Mouse (Mus musculus): Measurements from ENCODE around the gene E2f3. TPM values are rescaled to one million over a fixed set of nuclear protein-coding genes. Genes with fewer than 3 reads are reported as not detected.

E2f3 gene
- polyA plus RNA-seq, 1 experiment from 2014 or later: 8.4 TPM

GRCm38 (mm10) chr13:29960416-29960815 lies 25.4 kb downstream of the E2f3 start:
- no peaks in the 10 kb centered on the region for H3K9me3 ChIP-seq (ENCODE audit: control insufficient read depth, low read length)
- no peaks in the 10 kb centered on the region for H3K27me3 ChIP-seq (ENCODE audit: control insufficient read depth, insufficient read depth, low read length)
- no peak for ATAC-seq (ENCODE audit: insufficient number of reproducible peaks, insufficient read depth, low FRiP score, low read depth)
- no peak overlapping the region for H3K9ac ChIP-seq (ENCODE audit: low read length)
- WGBS: 85% methylated on average over 6 of the region's 6 CpGs
- no peak overlapping the region for H3K4me2 ChIP-seq (ENCODE audit: low read length)
- peaks cover 0 to 5% of the 10 kb centered on the region in 2 experiments; a peak in 2 of 4 replicates for H3K4me1 ChIP-seq (ENCODE audit: control insufficient read depth in 2 of 2, insufficient read depth in 2 of 2, low read length in 2 of 2)
- H3K4me3 ChIP-seq (ENCODE audit: control insufficient read depth in 1 of 2, insufficient read depth in 1 of 2, low read depth in 1 of 2, low read length in 2 of 2): no peak overlapping the region
- no peak overlapping the region for H3K27ac ChIP-seq (replicated peaks in 1 of 2; ENCODE audit: control insufficient read depth in 1 of 2, insufficient read depth in 1 of 2, low read depth in 2 of 2, low read length in 2 of 2)
- H3K36me3 ChIP-seq (ENCODE audit: control insufficient read depth, insufficient read depth, low read length): peaks cover 18% of the 10 kb centered on the region; the same call in 1 of the 2 replicates

GRCm38 (mm10) chr13:29957731-29958254 lies 28.1 kb downstream of the E2f3 start:
- ATAC-seq (ENCODE audit: insufficient number of reproducible peaks, insufficient read depth, low FRiP score, low read depth): peak; percentile 36; the same call in 1 of the 2 replicates
- Histone ChIP-seq H3K27ac (replicated peaks in 1 of 2; ENCODE audit: control insufficient read depth in 1 of 2, insufficient read depth in 1 of 2, low read depth in 2 of 2, low read length in 2 of 2) (no peak overlapping the region), H3K9ac (ENCODE audit: low read length) (no peak overlapping the region), H3K9me3 (ENCODE audit: control insufficient read depth, low read length) (no peaks in the 10 kb centered on the region), H3K4me2 (ENCODE audit: low read length) (no peak overlapping the region), H3K4me3 (ENCODE audit: control insufficient read depth in 1 of 2, insufficient read depth in 1 of 2, low read depth in 1 of 2, low read length in 2 of 2) (no peak overlapping the region), H3K36me3 (ENCODE audit: control insufficient read depth, insufficient read depth, low read length) (peaks cover 10% of the 10 kb centered on the region; the same call in 1 of the 2 replicates), H3K27me3 (ENCODE audit: control insufficient read depth, insufficient read depth, low read length) (no peaks in the 10 kb centered on the region), H3K4me1 (ENCODE audit: control insufficient read depth in 2 of 2, insufficient read depth in 2 of 2, low read length in 2 of 2) (peaks cover 0 to 5% of the 10 kb centered on the region in 2 experiments; a peak in 2 of 4 replicates)
- 76% methylated on average over 9 of the region's 9 CpGs for WGBS

DNA sequence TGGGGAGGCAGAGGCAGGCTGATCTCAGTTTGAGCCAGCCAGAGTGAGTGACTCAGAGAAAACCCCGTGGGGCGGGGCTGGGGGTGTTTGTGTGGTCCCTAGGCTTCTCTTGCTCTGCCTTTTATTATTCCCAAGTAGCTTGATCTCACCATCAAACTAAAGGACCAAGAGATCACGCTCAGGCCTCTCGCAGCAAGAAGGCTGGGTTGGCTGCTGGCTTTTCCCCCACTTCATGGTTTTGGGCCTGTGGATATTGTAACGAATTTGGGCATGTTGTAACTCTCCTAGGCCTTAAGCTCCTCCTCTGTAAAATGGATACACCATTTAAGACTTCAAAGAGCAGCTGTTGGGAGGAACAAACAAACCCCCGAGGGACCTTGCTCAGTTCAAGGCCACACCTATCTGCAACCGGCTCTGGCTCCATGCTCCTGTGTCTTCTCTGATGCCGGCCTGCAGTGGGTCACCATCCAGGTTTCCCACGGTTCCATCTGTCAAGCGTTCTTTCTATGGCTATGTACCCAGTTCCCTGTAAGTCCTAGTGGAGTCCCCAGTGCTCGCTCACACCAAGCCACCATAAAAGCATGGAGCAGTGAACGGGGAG lies 28.9 kb downstream of the E2f3 start:
- Histone ChIP-seq H3K27me3 (ENCODE audit: control insufficient read depth, insufficient read depth, low read length) (no peaks in the 10 kb centered on the region), H3K9me3 (ENCODE audit: control insufficient read depth, low read length) (no peaks in the 10 kb centered on the region), H3K27ac (replicated peaks in 1 of 2; ENCODE audit: control insufficient read depth in 1 of 2, insufficient read depth in 1 of 2, low read depth in 2 of 2, low read length in 2 of 2) (no peak overlapping the region), H3K36me3 (ENCODE audit: control insufficient read depth, insufficient read depth, low read length) (0 out of 2 replicates have a peak, but pooled peaks cover 4% of the 10 kb centered on the region), H3K4me2 (ENCODE audit: low read length) (no peak overlapping the region), H3K4me3 (ENCODE audit: control insufficient read depth in 1 of 2, insufficient read depth in 1 of 2, low read depth in 1 of 2, low read length in 2 of 2) (no peak overlapping the region), H3K4me1 (ENCODE audit: control insufficient read depth in 2 of 2, insufficient read depth in 2 of 2, low read length in 2 of 2) (peaks cover 0 to 5% of the 10 kb centered on the region in 2 experiments; a peak in 2 of 4 replicates), H3K9ac (ENCODE audit: low read length) (no peak overlapping the region)
- 89% methylated on average over 12 of the region's 12 CpGs for WGBS
- no peak for ATAC-seq (ENCODE audit: insufficient number of reproducible peaks, insufficient read depth, low FRiP score, low read depth)

- no peak overlapping the region for H3K27ac ChIP-seq (replicated peaks in 1 of 2; ENCODE audit: control insufficient read depth in 1 of 2, insufficient read depth in 1 of 2, low read depth in 2 of 2, low read length in 2 of 2)
- H3K4me3 ChIP-seq (ENCODE audit: control insufficient read depth in 1 of 2, insufficient read depth in 1 of 2, low read depth in 1 of 2, low read length in 2 of 2): no peak overlapping the region
- no peaks in the 10 kb centered on the region for H3K9me3 ChIP-seq (ENCODE audit: control insufficient read depth, low read length)
- 83% methylated on average over 10 of the region's 11 CpGs for WGBS
- H3K36me3 ChIP-seq (ENCODE audit: control insufficient read depth, insufficient read depth, low read length): 0 out of 2 replicates have a peak, but pooled peaks cover 4% of the 10 kb centered on the region
- no peak for ATAC-seq (ENCODE audit: insufficient number of reproducible peaks, insufficient read depth, low FRiP score, low read depth)
- no peak overlapping the region for H3K9ac ChIP-seq (ENCODE audit: low read length)
- no peaks in the 10 kb centered on the region for H3K27me3 ChIP-seq (ENCODE audit: control insufficient read depth, insufficient read depth, low read length)
- H3K4me1 ChIP-seq (ENCODE audit: control insufficient read depth in 2 of 2, insufficient read depth in 2 of 2, low read length in 2 of 2): peaks cover 0 to 5% of the 10 kb centered on the region in 2 experiments; a peak in 2 of 4 replicates
- no peak overlapping the region for H3K4me2 ChIP-seq (ENCODE audit: low read length)
Observed at GRCm38 (mm10) chr13:29955296-29955695, 30.6 kb downstream of the E2f3 start.

DNA sequence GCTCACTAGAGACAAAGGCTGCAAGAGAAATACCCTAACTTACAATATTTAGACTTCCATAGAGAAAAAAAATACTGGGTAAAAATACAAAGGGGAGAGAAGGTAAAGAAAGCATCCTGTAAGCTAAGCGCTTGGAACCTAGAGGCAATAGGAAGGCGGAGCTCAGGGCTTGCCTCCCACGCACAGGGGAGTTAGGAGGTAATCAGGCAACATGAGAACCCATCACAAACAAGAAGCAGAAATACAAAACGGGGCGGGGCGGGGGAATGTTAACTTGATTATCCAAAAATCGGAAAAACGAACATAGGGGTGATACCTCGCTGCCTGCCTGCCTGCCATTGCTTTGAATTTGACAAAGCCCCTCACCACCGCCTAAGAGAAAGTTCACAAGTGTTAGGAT lies 31.1 kb downstream of the E2f3 start:
- 0 out of 2 replicates have a peak, but pooled peaks cover 4% of the 10 kb centered on the region for H3K36me3 ChIP-seq (ENCODE audit: control insufficient read depth, insufficient read depth, low read length)
- H3K9ac ChIP-seq (ENCODE audit: low read length): no peak overlapping the region
- no peak for ATAC-seq (ENCODE audit: insufficient number of reproducible peaks, insufficient read depth, low FRiP score, low read depth)
- no peak overlapping the region for H3K4me2 ChIP-seq (ENCODE audit: low read length)
- no peaks in the 10 kb centered on the region for H3K9me3 ChIP-seq (ENCODE audit: control insufficient read depth, low read length)
- WGBS: 95% methylated on average over 10 of the region's 10 CpGs
- peaks cover 0 to 5% of the 10 kb centered on the region in 2 experiments; a peak in 2 of 4 replicates for H3K4me1 ChIP-seq (ENCODE audit: control insufficient read depth in 2 of 2, insufficient read depth in 2 of 2, low read length in 2 of 2)
- H3K4me3 ChIP-seq (ENCODE audit: control insufficient read depth in 1 of 2, insufficient read depth in 1 of 2, low read depth in 1 of 2, low read length in 2 of 2): no peak overlapping the region
- no peak overlapping the region for H3K27ac ChIP-seq (replicated peaks in 1 of 2; ENCODE audit: control insufficient read depth in 1 of 2, insufficient read depth in 1 of 2, low read depth in 2 of 2, low read length in 2 of 2)
- no peaks in the 10 kb centered on the region for H3K27me3 ChIP-seq (ENCODE audit: control insufficient read depth, insufficient read depth, low read length)

DNA sequence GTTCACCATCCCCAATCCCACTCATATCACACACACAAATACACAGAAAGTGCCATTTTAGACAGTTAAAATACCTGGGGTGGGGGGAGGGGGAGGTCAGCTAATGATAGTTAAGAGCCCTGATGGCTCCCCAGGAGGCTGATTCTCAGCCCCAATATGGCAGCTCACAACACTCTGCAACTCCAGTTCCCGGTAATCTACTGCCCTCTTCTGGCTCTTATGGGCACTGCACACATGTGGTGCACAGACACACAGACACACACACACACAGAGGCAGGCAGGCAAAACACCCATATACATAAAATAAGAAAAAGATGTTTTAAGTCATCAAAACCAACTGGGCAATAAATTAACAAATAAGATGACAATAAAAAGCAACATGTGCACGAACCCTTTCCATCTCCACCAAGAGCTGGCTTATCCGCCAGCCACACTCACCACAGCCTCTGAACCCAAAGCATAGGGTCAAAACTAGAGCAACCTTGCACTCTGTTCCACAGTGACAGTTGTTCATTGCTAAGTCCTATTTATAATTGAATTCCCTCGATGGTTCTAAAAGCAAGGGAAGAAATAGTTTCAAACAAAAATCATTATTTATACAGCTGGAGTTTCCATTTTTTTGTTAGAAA lies 32.3 kb downstream of the E2f3 start:
- Histone ChIP-seq H3K27ac (replicated peaks in 1 of 2; ENCODE audit: control insufficient read depth in 1 of 2, insufficient read depth in 1 of 2, low read depth in 2 of 2, low read length in 2 of 2) (no peak overlapping the region), H3K4me1 (ENCODE audit: control insufficient read depth in 2 of 2, insufficient read depth in 2 of 2, low read length in 2 of 2) (peaks cover 0 to 5% of the 10 kb centered on the region in 2 experiments; a peak in 2 of 4 replicates), H3K27me3 (ENCODE audit: control insufficient read depth, insufficient read depth, low read length) (no peaks in the 10 kb centered on the region), H3K9me3 (ENCODE audit: control insufficient read depth, low read length) (no peaks in the 10 kb centered on the region), H3K4me2 (ENCODE audit: low read length) (no peak overlapping the region), H3K9ac (ENCODE audit: low read length) (no peak overlapping the region), H3K4me3 (ENCODE audit: control insufficient read depth in 1 of 2, insufficient read depth in 1 of 2, low read depth in 1 of 2, low read length in 2 of 2) (no peak overlapping the region), H3K36me3 (ENCODE audit: control insufficient read depth, insufficient read depth, low read length) (no peaks in the 10 kb centered on the region)
- WGBS: 97% methylated on average over 4 of the region's 4 CpGs
- ATAC-seq (ENCODE audit: insufficient number of reproducible peaks, insufficient read depth, low FRiP score, low read depth): no peak

DNA sequence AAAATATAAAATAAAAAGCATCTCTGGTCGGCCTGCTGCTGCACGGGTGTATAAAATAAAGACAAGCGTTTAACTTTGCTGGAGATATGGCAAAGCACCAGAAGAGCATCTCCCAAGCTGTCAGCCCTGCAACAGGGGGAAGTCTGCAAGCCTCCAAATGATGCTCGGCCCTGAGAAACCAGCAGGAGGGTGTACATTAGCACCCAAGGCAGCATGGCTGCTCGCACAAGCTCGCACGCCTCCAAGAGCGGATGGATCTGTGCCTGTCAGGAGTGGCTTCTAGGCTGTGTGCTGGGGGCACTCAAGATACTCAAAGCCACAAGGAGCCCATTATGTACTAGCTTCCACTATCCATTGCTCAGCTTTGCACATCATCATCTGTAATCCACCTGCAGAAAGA lies 39.8 kb downstream of the E2f3 start:
- Histone ChIP-seq H3K4me2 (ENCODE audit: low read length) (no peak overlapping the region), H3K9me3 (ENCODE audit: control insufficient read depth, low read length) (no peaks in the 10 kb centered on the region)
- WGBS: 91% methylated on average over 8 of the region's 8 CpGs

More for the DNA sequence above, 39.8 kb downstream of the E2f3 start:
- no peak overlapping the region for H3K9ac ChIP-seq (ENCODE audit: low read length)
- ATAC-seq (ENCODE audit: insufficient number of reproducible peaks, insufficient read depth, low FRiP score, low read depth): no peak
- no peak overlapping the region for H3K27ac ChIP-seq (replicated peaks in 1 of 2; ENCODE audit: control insufficient read depth in 1 of 2, insufficient read depth in 1 of 2, low read depth in 2 of 2, low read length in 2 of 2)
- H3K27me3 ChIP-seq (ENCODE audit: control insufficient read depth, insufficient read depth, low read length): no peaks in the 10 kb centered on the region
- peaks cover 0 to 13% of the 10 kb centered on the region in 2 experiments; a peak in 3 of 4 replicates for H3K4me1 ChIP-seq (ENCODE audit: control insufficient read depth in 2 of 2, insufficient read depth in 2 of 2, low read length in 2 of 2)
- peaks cover 8% of the 10 kb centered on the region for H3K36me3 ChIP-seq (ENCODE audit: control insufficient read depth, insufficient read depth, low read length)
- no peak overlapping the region for H3K4me3 ChIP-seq (ENCODE audit: control insufficient read depth in 1 of 2, insufficient read depth in 1 of 2, low read depth in 1 of 2, low read length in 2 of 2)

Measured in heart, embryonic 14.5 days (tissue).